Mouse (Mus musculus) R1 (cell line): ENCODE data around the gene Gm8909.
"Not testable (repeated sequence)": the region's sequence is repeated elsewhere in the genome, so short reads cannot be mapped to it uniquely, and the experiment has no call there.

Experiments
- DNase-seq: peaks from one replicate; pipeline ENCODE4 v3.0.0-alpha.2; 2018; ENCODE audit warnings: low read depth, low spot score

The Gm8909 gene

DNA sequence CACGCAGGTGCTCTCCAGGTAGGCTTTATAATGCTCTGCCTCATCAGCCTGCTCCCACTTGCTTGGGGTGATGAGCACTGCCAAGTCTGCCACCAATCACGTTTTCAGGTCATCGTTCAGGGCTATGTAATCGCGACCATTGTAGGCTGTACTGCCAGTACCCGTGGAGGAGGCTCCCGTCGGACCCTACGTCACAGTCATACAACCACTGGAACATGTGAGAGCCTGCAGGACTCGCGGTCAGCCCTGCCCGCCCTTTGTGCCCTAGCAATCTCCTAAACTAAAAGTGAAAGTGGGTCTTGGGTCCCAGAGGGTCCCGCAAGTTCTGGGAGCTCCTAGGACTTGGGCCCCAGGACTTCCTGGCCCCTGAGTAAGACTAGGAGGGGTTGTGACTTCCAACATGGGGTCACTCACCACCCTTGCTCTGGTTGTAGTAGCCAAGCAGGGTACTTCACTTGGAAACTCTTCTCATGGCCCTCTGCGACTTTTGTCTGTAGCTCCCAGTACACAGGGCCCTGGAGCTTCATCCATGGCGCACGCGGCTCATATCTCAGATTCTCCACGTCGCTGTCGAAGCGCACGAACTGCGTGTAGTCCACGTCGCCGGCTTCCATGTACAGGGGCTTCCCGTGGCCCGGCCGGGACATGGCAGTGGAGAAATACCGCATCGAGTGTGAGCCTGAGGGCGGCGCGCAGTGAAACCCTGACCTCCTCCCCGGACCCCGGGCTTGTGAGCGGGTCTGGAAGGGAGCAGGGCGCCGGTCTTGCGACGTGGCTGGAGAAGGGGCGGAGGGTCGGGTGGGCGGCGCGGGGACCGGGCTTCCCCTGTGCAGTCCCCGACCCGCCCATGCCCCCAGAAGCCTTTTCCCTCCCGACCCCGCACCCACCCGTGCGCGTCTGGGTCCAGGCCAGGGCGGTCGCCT is 6.9 kb downstream of the Gm8909 start:
- DNase-seq = no peak

DNA sequence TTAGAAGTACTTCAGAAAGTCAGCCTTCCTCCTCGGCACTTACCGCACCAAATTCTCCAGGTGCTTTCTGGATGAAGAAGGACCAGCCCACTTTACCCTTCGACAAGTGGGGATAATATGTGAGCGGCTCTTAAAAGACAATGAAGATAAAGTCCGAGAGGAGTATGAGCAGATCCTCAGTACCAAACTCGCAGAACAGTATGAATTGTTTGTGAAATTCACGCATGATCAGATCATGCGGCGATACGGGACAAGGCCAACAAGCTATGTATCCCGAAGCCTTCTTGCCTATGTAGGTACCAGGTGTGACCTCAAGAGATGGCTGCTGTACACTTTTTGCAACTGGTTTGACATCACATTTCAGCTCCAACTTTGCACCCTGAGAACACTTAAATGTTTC is 10.1 kb downstream of the Gm8909 start:
- not testable (repeated sequence) for DNase-seq

DNA sequence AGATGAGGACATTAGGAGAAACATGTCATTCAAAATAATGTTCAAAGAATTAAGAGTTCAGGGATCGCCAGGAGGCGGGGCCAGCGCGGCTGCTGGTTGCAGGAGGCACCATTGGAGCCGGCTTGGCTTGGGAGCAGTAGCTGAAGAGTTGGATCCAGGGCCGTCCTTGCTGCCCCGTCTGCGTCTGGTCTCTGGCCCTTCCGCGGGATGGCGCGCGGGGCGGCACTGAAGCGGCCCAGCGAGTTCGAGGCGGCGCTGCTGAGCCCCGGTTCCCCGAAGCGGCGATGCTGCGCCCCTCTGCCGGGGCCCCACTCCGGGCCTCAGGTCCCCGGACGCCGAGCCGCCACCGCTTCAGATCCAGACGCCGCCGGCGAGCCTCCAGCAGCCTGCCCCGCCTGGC is 10.6 kb downstream of the Gm8909 start:
- DNase-seq = not testable (repeated sequence)

DNA sequence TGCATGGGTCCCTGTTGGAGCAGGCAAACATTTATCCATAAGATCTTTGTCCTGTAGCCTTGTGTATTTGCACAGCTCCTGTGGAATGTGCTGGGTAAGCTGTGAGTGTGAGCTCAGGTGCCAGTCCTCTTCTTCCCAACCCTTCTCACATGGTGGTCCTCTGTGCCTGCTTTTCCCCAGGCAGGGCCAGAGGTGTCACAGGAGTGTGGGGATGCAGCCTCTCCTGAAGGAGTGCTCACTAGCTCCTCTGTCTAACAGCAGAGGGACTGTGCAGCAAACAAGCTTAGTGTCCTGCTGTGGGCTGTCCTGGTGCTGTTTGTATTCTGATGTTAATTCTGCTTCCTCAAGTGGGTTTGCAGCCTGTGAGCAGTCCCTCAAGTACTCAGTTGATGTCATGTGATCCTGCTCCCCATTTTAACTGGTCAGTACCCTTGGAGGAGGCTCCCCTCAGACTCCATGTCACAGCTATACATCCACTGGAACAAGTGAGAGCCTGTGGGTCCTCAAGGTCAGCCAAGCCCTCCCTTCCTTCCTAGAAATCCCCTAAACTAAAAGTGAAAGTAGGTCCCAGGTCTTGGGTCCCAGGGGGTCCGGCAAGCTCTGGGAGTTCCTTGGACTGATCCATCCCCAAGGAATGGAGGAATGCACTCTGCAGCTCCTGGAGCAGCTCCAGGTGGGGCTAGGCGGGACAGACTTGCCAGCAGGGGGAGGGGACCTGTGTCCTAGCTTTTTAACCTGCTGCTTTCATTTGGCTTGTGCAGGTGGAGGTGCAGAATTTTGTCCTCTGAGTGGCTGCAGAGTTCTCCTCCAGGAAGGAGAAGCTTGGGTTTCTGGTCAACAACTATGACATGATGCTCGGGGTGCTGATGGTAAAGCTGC is 13.8 kb downstream of the Gm8909 start:
- DNase-seq = no peak

DNA sequence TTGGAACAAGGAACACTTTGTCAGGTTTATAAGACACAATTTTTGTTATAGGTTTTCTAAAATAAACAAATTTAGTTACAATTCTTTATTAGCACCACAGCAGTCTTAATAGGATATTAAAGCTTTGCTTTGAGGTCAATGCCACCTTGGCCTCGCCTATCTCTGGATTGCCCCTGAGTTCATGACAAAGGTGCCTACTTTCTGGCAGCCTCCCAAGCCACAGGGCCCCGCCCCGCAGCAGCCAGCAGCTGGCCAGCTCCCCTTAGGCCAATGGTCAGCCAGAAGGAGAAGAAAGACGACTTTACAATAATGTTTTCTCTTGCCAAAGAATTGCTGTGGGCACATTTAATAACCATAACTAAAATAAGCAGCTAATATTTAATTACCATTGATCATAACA is 17.1 kb downstream of the Gm8909 start:
- not testable (repeated sequence) for DNase-seq

DNA sequence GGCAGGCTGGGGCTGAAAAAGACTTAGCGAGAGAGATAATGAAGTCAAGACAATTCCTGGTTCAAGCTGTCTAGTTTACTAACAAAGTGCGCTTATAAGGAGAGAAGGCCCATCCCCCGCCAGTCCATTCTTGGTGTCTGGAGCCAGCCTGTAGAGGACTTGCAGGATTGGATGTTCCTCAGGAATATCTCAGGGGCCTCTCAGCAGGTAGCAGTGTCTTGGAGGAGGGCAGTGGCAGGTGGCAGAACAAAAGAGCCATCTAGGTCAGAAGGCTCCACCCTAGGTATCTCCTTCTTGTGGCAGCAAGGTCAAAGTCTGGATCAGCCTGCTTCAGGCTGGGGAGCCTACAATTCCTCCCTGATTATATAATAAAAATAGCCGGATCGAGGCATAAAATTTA is 19.9 kb downstream of the Gm8909 start:
- not testable (repeated sequence) for DNase-seq

DNA sequence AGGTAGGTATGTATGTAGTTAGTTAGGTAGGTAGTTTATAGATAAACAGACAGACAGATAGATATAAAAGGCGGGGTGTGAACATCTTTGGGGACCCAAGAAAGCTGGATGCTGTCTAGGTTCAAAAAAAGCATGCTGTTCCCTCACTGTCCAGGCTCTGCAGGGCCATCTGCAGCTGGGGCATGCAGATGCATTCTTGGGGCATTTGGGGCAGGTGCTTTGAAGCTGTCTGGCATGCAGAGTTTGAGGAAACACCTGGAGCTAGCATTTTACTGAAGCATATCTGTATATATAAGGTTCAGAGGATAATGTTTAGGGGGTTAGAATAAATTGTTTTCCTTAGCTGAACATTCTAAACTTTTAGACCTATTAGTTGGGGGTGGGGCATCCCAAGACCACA is 21.4 kb downstream of the Gm8909 start:
- not testable (repeated sequence) for DNase-seq

DNA sequence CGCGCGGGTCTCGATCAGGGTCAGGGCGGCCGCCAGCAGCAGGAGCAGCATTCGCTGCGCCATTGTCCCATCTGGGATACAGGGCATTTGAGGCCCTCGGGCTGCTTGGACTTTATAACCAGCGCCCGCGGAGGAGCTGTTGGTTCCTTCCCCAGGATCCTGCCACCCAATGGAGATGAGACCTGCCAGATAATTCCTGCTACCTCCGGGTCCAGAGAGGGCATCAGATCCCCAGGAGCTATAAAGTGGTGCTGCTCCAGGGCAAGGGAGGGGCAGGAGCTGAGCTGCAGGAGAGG is 22.5 kb downstream of the Gm8909 start:
- not testable (repeated sequence) for DNase-seq

DNA sequence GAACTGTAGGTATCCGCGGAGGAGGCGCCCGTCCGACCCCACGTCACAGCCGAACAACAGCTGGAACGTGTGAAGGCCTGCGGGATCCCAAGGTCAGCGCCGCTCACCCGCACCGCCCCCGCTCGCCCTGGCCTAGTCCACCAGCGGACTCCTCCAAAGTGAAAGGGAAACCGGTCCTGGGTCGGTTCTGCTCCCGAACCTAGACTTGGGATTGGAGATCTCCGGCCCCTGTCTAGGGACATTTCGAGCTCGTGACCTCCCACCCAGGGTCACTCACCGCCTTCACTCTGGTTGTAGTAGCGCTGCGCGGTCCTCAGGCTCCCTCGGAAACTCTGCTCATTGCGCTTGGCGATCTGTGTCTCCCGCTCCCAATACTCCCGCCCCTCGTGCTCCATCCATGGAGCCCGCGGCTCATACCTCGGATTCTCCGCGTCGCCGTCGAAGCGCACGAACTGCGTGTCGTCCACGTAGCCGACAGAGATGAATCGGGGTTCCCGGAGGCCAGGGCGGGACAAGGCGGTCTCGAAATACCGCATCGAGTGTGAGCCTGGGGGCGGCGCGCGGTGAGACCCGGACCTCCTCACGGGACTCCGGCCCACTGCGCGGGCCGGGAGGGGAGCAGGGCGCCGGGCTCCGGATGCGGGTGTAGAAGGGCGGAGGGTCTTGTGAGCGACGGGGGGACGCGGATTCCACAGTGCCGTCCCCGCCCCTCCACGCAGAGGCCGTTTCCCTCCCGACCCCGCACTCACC is 23.1 kb downstream of the Gm8909 start:
- peak; percentile 37 for DNase-seq

DNA sequence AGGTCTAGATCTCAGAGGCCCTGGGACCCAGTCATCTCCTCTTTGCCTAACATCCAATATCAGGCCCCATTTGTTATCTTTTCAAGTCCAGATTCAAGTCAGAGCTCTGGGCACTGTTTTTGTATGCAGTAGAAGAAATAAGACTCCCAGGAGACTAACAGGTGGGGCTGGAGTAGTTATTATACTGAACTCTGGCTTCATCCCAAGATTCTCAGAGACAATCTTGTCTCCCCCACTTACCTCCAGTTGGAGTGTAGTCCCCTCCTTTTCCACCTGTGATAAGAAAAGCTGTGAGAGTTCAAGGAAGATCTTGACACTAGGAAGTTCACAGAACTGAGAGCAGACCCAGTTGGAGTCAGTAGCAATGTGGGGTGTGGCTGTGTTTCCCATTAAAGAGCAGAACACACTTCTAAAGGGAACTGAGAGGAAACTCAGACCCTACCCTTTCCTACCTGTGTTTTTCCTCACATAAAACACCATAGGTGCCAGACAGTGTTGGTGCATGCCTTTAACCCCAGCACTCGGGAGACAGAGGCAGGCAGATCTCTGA is 32.0 kb downstream of the Gm8909 start:
- DNase-seq = not testable (repeated sequence)

DNA sequence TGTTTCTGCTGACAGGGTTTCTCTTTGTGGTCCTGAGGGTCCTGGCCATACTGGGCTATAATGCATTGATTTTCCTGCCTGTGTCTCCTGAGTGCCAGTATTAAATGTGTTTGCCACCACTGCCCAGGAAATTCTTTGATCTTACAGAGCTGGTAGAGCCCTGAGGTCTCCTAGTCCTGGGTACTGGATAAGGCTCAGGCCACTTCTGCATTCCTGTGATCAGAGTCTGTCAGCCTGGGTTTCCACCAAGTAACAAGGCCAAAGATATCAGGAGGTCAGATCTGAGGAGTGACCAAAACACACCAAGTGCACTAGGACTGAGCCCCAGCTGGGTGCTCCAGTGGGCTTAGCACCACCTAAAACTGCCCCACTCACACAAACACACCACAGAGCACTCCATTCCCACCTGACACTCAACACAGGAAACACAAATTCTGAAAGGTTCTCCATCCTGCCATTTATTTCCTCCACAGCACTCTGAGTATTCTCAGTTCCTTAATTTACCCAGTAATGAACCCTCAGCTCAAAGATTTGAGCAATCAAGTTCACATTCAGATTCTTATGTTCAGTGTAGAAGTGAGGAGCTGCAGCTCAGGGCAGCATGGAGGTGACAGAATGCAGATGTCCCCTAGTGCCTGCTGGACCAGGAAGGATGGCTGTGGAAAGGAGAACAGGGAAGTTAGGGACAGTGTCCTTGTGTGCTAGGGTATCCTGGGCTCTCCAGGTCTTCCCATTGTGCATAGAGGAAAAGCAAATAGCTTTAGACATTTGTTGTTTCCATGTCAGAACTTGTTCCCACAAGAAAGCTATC is 32.7 kb downstream of the Gm8909 start:
- not testable (repeated sequence) for DNase-seq

DNA sequence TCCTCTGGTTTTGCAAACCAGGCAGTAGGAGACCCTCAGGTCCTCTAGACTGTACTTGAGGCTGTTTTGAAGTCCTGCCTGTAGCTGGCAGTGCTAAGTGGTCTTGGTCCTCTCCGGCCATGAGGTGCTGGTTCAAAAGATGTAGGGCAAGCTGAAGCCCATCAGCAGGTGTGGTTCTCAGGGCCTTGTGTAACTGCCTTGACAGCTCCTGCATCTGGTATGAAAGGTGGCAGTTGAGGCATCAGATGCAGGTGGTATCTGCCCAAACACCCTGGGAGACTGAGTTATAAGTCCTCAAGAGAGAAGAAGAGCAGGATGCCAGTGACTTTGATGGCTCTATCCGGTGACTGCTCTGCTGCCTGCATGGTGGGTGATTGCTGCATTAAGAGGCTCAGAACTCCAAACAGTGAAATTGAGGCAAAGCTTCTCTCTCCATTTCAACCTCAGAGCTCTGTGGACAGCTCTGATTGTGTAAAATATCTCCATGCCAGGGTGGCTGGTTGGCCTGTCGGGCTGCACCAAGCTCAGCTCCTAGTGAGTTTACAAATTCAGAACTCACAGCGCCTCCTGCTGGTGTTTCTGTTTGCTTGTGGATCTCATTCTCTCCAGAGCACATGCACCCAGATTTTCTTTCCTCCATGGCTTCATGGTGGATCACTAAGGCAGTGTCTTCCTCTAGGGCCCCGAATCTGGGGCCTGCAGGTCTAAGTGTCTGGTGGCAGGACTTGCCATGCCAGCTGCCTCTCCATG is 36.6 kb downstream of the Gm8909 start:
- peak; percentile 23 for DNase-seq

DNA sequence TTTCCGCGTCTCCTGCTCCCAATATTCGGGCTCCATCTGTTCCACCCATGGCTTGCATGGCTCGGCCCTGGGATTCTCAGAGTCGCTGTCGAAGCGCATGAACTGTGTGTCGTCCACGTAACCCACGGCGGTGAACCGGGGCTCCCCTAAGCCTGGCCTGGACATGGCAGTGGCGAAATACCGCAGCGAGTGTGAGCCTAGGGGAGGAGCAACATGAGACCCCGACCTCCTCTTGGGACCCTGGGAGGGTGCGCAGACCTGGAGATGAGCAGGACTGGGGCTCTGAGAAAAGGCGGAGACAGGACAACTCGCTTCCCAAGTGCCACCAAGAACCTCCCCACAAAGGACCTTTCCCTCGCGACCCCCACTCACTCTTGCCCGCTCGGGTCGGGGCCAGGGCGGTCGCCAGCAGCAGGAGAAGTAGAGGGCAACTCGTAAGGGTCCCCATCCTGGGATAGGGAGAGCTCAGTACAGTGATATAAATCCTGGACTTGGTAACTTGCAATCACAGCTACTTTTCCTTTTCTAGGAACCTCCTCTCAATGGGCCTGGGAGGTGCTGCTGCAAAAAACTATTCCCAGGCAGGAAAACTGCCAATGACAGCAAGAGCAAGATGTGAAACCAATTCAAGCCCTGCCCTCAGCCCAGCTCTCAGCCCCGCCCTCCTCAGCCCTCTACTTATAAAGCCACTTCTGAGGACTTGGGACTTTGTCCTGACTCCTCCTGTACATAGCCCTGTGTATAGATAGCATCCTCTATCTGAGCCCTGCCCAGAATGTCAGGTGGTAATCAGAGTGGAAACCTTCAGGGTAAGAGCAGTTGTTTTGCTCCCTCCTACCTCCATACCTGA is 39.1 kb downstream of the Gm8909 start, which contains the start of gene Gm7030:
Gene Gm7030 (minus strand): TSS at position 458 of the 850 bp plus-strand sequence.
- DNase-seq = peak; percentile 16

DNA sequence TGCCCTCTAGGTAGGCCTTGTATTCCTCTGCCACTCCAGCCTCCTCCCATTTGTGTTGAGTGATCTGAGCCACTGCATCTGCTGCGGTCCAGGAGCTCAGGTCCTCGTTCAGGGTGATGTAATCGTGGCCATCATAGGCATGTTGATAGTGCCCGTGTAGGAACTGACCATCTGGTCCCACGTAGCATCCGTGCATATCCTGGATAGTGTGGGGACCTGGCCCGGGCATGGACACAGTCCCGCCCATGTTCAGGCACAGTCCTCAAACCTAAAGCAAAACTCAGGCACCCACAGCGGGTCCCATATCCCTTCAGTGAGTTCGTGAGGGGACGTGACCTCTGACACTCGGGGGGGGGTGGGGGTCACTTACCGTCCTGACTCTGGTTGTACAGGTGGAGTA is 39.8 kb downstream of the Gm8909 start:
- DNase-seq = not testable (repeated sequence)

DNA sequence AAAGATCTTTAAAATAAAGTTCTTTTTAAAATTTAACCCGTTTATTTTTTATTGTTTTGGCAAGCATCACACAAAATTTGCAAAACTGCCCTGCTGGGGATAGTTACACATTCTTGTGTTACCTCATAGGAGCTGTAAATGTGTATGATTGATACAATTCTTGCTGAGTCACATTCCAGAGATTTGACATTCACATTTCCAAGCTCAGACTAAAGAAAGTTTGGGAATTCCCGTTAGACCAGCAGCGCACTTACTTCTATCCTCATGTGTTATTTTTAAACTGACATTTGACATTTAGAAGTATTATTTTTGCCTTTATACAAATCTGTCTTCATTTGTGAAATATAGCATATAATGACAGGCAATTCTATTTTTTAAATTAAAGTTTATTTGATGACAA is 44.2 kb downstream of the Gm8909 start:
- DNase-seq = peak; percentile 0

DNA sequence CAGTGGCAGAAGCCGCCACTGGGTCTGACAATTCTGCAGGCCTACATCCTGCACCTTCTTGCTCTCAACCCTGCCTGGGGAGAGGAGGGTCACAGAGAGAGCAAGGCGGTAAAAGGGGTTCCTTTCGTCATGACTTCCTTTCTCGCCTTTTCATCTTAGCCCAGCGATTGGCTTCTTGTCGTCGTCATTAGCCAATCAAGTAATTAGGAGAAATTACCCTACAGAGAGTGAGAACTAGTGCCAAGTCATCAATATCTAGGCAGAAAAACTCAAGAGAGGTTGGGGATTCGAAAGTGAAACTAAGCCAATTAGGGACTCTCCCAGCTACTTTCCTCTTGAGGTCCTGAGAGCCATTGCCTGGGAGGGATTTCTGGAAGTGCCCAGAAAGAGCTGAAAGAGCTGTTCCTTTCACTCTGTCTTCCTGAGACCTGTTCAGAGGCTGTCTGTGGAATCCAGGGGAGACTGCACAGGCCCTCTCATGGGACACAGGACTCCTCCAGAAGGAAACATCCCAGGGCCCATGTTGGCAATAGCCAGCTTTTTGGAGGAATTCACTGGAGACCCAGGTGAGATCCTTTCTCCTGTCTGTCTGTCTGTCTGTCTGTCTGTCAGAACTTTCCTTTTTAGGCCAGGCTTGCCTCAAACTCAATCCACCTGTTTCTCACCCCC is 46.9 kb downstream of the Gm8909 start, which contains the start of gene Gm19684:
Gene Gm19684 (plus strand): TSS at position 327 of the 669 bp plus-strand sequence.
- peak; percentile 21 for DNase-seq

DNA sequence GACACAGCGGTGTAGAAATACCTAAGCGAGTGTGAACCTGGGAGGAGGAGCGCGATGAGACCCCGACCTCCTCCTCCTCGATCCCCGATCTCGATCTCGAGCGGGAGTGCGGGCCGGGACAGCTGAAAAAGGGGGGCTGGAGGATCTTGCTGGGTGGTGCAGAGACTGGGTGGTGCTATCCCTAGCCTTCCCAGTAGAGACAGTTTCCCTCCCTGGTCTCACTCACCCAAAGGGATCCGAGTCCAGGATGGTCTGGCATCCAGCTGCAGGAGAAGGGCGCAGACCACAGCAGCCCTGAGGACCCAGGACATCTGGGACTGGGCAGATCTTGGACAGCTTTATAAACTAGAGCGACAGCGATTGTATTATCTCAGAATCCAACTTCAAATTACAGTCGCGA is 47.5 kb downstream of the Gm8909 start:
- DNase-seq = peak; percentile 2

DNA sequence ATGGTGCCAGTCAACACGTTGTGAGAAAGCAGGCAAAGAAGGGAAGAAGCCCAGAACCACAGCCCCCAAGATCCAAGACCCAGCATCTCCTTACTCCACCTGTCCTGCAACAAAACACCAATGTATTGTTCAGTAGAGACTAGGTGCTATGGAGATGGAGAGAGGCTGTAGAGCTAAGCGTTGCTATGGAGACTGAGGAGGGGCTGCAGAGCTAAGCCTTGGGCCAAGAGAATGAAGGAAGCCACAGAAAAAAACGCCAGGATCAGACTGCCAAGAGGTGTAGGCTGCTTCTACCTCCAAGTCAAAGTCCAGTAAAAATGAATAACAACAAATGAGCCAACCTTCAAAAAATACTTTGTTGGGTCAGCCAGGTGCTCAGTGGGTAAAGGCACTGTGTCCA is 51.8 kb downstream of the Gm8909 start:
- peak; percentile 74 for DNase-seq
